Mouse (Mus musculus) lung, postnatal 0 days (tissue): ENCODE measurements around the gene Nfe2l2. TPM values are rescaled to one million over a fixed set of nuclear protein-coding genes. Genes with fewer than 3 reads are reported as not detected.
A peak's percentile ranks its signal among the peaks of the same experiment; 100 is the strongest.

Experiments used
- ATAC-seq: fragments of 200-750 bp; cut with Nextera tagmentation; 2 replicates; pipeline ENCODE4 v1.8.0; 2017; ENCODE audit warnings: moderate library complexity
- DNase-seq: peaks from one replicate; pipeline ENCODE4 v3.0.0-alpha.2; 2016; ENCODE audit warnings: low spot score
- H3K27ac ChIP-seq: fragments of 300-500 bp; sonication (generic); 2 replicates; pipeline ENCODE4 v1.5.1; 2014; ENCODE audit warnings: antibody characterized with exemption, mild to moderate bottlenecking, low read length, mixed read lengths
- H3K27me3 ChIP-seq: fragments of 300-500 bp; sonication (generic); replicated peaks from 2 replicates; pipeline ENCODE4 v1.6.1; 2014; ENCODE audit warnings: low read length, mixed read lengths; ENCODE audit not compliant: insufficient read depth
- H3K36me3 ChIP-seq: fragments of 300-500 bp; sonication (generic); 2 replicates; pipeline ENCODE4 v1.6.1; 2014; ENCODE audit warnings: low read length, mixed read lengths; ENCODE audit not compliant: insufficient read depth
- H3K4me1 ChIP-seq: fragments of 300-500 bp; sonication (generic); 2 replicates; pipeline ENCODE4 v1.6.1; 2014; ENCODE audit warnings: antibody characterized with exemption, low read depth, low read length, mixed read lengths; ENCODE audit not compliant: insufficient read depth
- H3K4me2 ChIP-seq: fragments of 300-500 bp; sonication (generic); replicated peaks from 2 replicates; pipeline ENCODE4 v1.6.1; 2014; ENCODE audit warnings: low read depth, mild to moderate bottlenecking, low read length, moderate library complexity, mixed read lengths
- H3K4me3 ChIP-seq: fragments of 300-500 bp; sonication (generic); 2 replicates; pipeline ENCODE4 v1.5.1; 2014; ENCODE audit warnings: low read depth, low read length
- H3K9ac ChIP-seq: fragments of 300-500 bp; sonication (generic); replicated peaks from 2 replicates; pipeline ENCODE4 v1.6.1; 2014; ENCODE audit warnings: low read depth, mild to moderate bottlenecking
- H3K9me3 ChIP-seq: fragments of 300-500 bp; sonication (generic); 2 replicates; pipeline ENCODE4 v1.6.1; 2016; ENCODE audit warnings: low read length, mixed read lengths
- CTCF ChIP-seq: IDR thresholded peaks from 2 replicates; pipeline ENCODE4 v1.5.1; 2016; ENCODE audit warnings: antibody characterized with exemption, mild to moderate bottlenecking
- EP300 ChIP-seq: IDR thresholded peaks from 2 replicates; pipeline ENCODE4 v1.6.1; 2016; ENCODE audit warnings: antibody characterized with exemption, mild to moderate bottlenecking, control low read depth
- WGBS: fragments of 180-500 bp; shearing (Covaris S2); extraction: QIAGEN DNeasy Blood & Tissue Kit; methylation state at CpG from one replicate; pipeline ENCODE4 v1.1.7; 2014; 5-methylcytosine and 5-hydroxymethylcytosine counted together
- polyA plus RNA-seq: library from polyadenylated mRNA; unstranded; fragments of >200 nt; fragmentation: Nextera tagmentation; extraction: Ambion mirVana; gene quantifications from 2 replicates; pipeline ENCODE4 v1.2.1, GENCODE M21; 2015

The Nfe2l2 gene
- polyA plus RNA-seq, 1 experiment from 2014 or later, result 116 TPM

- H3K27me3 ChIP-seq, result no peaks in the 10 kb centered on the region
- peak; percentile 66 for ATAC-seq
- peak overlapping the region; percentile 98 for H3K4me3 ChIP-seq
- peak overlapping the region; percentile 70 for H3K4me2 ChIP-seq
- under 1% methylated on average over 60 of the region's 62 CpGs for WGBS
- H3K9me3 ChIP-seq, result no peaks in the 10 kb centered on the region
- TF ChIP-seq EP300, result peak; percentile 87
- no peak; the same call in none of the 2 replicates for TF ChIP-seq CTCF
- peak overlapping the region; percentile 100 for H3K27ac ChIP-seq
- H3K9ac ChIP-seq, result peak overlapping the region; percentile 100
- H3K36me3 ChIP-seq, result peaks cover 4% of the 10 kb centered on the region; the same call in 1 of the 2 replicates
- peak; percentile 97 for DNase-seq
- H3K4me1 ChIP-seq, result peaks cover 6% of the 10 kb centered on the region
These were observed 863 bp downstream of the Nfe2l2 start for GRCm38 (mm10) chr2:75703375-75704181.

- TF ChIP-seq EP300, result no peak
- TF ChIP-seq CTCF, result no peak
- ATAC-seq, result no peak
- peak overlapping the region; percentile 98 for H3K4me3 ChIP-seq
- H3K36me3 ChIP-seq, result peaks cover 4% of the 10 kb centered on the region; the same call in 1 of the 2 replicates
- DNase-seq, result peak; percentile 54
- 3% methylated on average over 5 of the region's 5 CpGs for WGBS
- no peaks in the 10 kb centered on the region for H3K27me3 ChIP-seq
- H3K27ac ChIP-seq, result peak overlapping the region; percentile 100
- no peaks in the 10 kb centered on the region for H3K9me3 ChIP-seq
- H3K4me2 ChIP-seq, result peak overlapping the region; percentile 70
- peaks cover 6% of the 10 kb centered on the region for H3K4me1 ChIP-seq
- peak overlapping the region; percentile 100 for H3K9ac ChIP-seq
These were observed 1.9 kb downstream of the Nfe2l2 start for GRCm38 (mm10) chr2:75702588-75702976.

GRCm38 (mm10) chr2:75701822-75702587 lies 2.4 kb downstream of the Nfe2l2 start:
- WGBS, result 18% methylated on average over 9 of the region's 9 CpGs
- peak overlapping the region; percentile 70 for H3K4me2 ChIP-seq
- peak; percentile 61 for DNase-seq
- no peaks in the 10 kb centered on the region for H3K27me3 ChIP-seq
- H3K4me1 ChIP-seq, result peaks cover 8% of the 10 kb centered on the region
- TF ChIP-seq CTCF, result no peak
- TF ChIP-seq EP300, result no peak
- H3K9ac ChIP-seq, result peak overlapping the region; percentile 100
- H3K4me3 ChIP-seq, result peak overlapping the region; percentile 98
- H3K27ac ChIP-seq, result peak overlapping the region; percentile 100
- peaks cover 4% of the 10 kb centered on the region; the same call in 1 of the 2 replicates for H3K36me3 ChIP-seq
- no peak for ATAC-seq
- H3K9me3 ChIP-seq, result no peaks in the 10 kb centered on the region

GRCm38 (mm10) chr2:75701207-75701606 lies 3.2 kb downstream of the Nfe2l2 start:
- peaks cover 14% of the 10 kb centered on the region for H3K4me1 ChIP-seq
- no peaks in the 10 kb centered on the region for H3K9me3 ChIP-seq
- H3K4me2 ChIP-seq, result peak overlapping the region; percentile 70
- no peak for ATAC-seq
- peaks cover 4% of the 10 kb centered on the region; the same call in 1 of the 2 replicates for H3K36me3 ChIP-seq
- H3K4me3 ChIP-seq, result peak overlapping the region; percentile 98
- TF ChIP-seq CTCF (no peak), EP300 (no peak)
- DNase-seq, result no peak
- 0 out of 2 replicates have a peak overlapping the region, but pooled peaks have one; percentile 27 for H3K9ac ChIP-seq
- 34% methylated on average over 3 of the region's 3 CpGs for WGBS
- H3K27me3 ChIP-seq, result no peaks in the 10 kb centered on the region
- H3K27ac ChIP-seq, result peak overlapping the region; percentile 100

GRCm38 (mm10) chr2:75700543-75700942 lies 3.9 kb downstream of the Nfe2l2 start:
- Histone ChIP-seq H3K36me3 (peaks cover 4% of the 10 kb centered on the region; the same call in 1 of the 2 replicates), H3K27ac (no peak overlapping the region), H3K4me1 (peaks cover 18% of the 10 kb centered on the region), H3K27me3 (no peaks in the 10 kb centered on the region), H3K9ac (no peak overlapping the region), H3K4me3 (no peak overlapping the region; the same call in 1 of the 2 replicates), H3K4me2 (peak overlapping the region; percentile 70; the same call in 1 of the 2 replicates), H3K9me3 (no peaks in the 10 kb centered on the region)
- TF ChIP-seq CTCF (no peak), EP300 (no peak)
- ATAC-seq, result no peak
- DNase-seq, result no peak
- WGBS, result 60% methylated on average over 3 of the region's 3 CpGs

GRCm38 (mm10) chr2:75698874-75699273 lies 5.6 kb downstream of the Nfe2l2 start:
- Histone ChIP-seq H3K9me3 (no peaks in the 10 kb centered on the region), H3K4me1 (peaks cover 20% of the 10 kb centered on the region), H3K27ac (0 out of 2 replicates have a peak overlapping the region, but pooled peaks have one; percentile 6), H3K36me3 (peaks cover 4% of the 10 kb centered on the region; the same call in 1 of the 2 replicates), H3K4me2 (peak overlapping the region; percentile 22), H3K9ac (0 out of 2 replicates have a peak overlapping the region, but pooled peaks have one; percentile 9), H3K27me3 (no peaks in the 10 kb centered on the region), H3K4me3 (no peak overlapping the region)
- ATAC-seq (no peak), DNase-seq (no peak)
- WGBS, result 64% methylated on average over 3 of the region's 3 CpGs
- TF ChIP-seq CTCF (no peak), EP300 (no peak)
